Mouse (Mus musculus) 3134 (cell line): Measurements from ENCODE around the gene Ctdsp1.
A peak's percentile ranks its signal among the peaks of the same experiment; 100 is the strongest.
"Not testable (repeated sequence)": the region's sequence is repeated elsewhere in the genome, so short reads cannot be mapped to it uniquely, and the experiment has no call there.

Source experiments
- DNase-seq: peaks from one replicate; pipeline ENCODE4 v3.0.0-alpha.2; 2011; ENCODE audit warnings: low spot score; ENCODE audit not compliant: insufficient read length; ENCODE audit errors: extremely low read depth

Ctdsp1 gene

GRCm38 (mm10) chr1:74395290-74395689, 4.0 kb downstream of the Ctdsp1 start:
- no peak for DNase-seq

GRCm38 (mm10) chr1:74396456-74397222, 5.3 kb downstream of the Ctdsp1 start:
- DNase-seq, result not testable (repeated sequence)

GRCm38 (mm10) chr1:74397268-74397918, 6.1 kb downstream of the Ctdsp1 start:
- DNase-seq, result peak; percentile 99

GRCm38 (mm10) chr1:74397919-74398451, 6.7 kb downstream of the Ctdsp1 start:
- DNase-seq, result peak; percentile 43

GRCm38 (mm10) chr1:74400531-74400930, 9.2 kb downstream of the Ctdsp1 start:
- DNase-seq, result no peak

GRCm38 (mm10) chr1:74401015-74401702, 9.8 kb downstream of the Ctdsp1 start:
- no peak for DNase-seq

- DNase-seq, result no peak
Measured at GRCm38 (mm10) chr1:74404206-74404605, 12.9 kb downstream of the Ctdsp1 start.

GRCm38 (mm10) chr1:74408589-74409504, 17.5 kb downstream of the Ctdsp1 start, which contains the start of gene Vil1:
Gene Vil1, plus strand, starts transcription at chr1:74409376.
- no peak for DNase-seq

- no peak for DNase-seq
Measured at GRCm38 (mm10) chr1:74411753-74412325, 20.5 kb downstream of the Ctdsp1 start.

- no peak for DNase-seq
Measured at GRCm38 (mm10) chr1:74412711-74413110, 21.4 kb downstream of the Ctdsp1 start.

- peak; percentile 58 for DNase-seq
Measured at GRCm38 (mm10) chr1:74415143-74415542, 23.8 kb downstream of the Ctdsp1 start.

GRCm38 (mm10) chr1:74418747-74419439, 27.6 kb downstream of the Ctdsp1 start:
- DNase-seq, result no peak

GRCm38 (mm10) chr1:74419440-74419794, 28.1 kb downstream of the Ctdsp1 start:
- no peak for DNase-seq

GRCm38 (mm10) chr1:74423147-74423546, 31.8 kb downstream of the Ctdsp1 start:
- DNase-seq, result no peak

GRCm38 (mm10) chr1:74425845-74426244, 34.5 kb downstream of the Ctdsp1 start:
- no peak for DNase-seq

GRCm38 (mm10) chr1:74433220-74433619, 41.9 kb downstream of the Ctdsp1 start:
- no peak for DNase-seq

GRCm38 (mm10) chr1:74434596-74434995, 43.3 kb downstream of the Ctdsp1 start:
- no peak for DNase-seq

- DNase-seq, result no peak
Measured at GRCm38 (mm10) chr1:74435563-74435962, 44.3 kb downstream of the Ctdsp1 start.

- DNase-seq, result peak; percentile 44
Measured at GRCm38 (mm10) chr1:74437702-74438427, 46.6 kb downstream of the Ctdsp1 start.
